Mouse (Mus musculus) ES-Bruce4 (cell line): ENCODE results near the gene Adk.

ENCODE experiments used
- CTCF ChIP-seq: IDR thresholded peaks from one replicate; pipeline ENCODE4 v1.8.1; 2011; ENCODE audit warnings: low read depth, low read length
- POLR2A ChIP-seq: IDR thresholded peaks from one replicate; pipeline ENCODE4 v1.8.1; 2011; ENCODE audit warnings: low read length; ENCODE audit not compliant: insufficient read depth

- TF ChIP-seq CTCF (no peak), POLR2A (no peak)
Measured at GRCm38 (mm10) chr14:21440526-21440925, 388.2 kb downstream of the Adk start.
